Mouse (Mus musculus): ENCODE measurements at regions not wholly inside any gene's neighbourhood (a gene's known extent, or its start where the extent isn't known, plus 50 kb on each side); places are given as distances from the start of the nearest gene placed in this dataset.
"Not testable (repeated sequence)": the region's sequence is repeated elsewhere in the genome, so short reads cannot be mapped to it uniquely, and the experiment has no call there.

DNA sequence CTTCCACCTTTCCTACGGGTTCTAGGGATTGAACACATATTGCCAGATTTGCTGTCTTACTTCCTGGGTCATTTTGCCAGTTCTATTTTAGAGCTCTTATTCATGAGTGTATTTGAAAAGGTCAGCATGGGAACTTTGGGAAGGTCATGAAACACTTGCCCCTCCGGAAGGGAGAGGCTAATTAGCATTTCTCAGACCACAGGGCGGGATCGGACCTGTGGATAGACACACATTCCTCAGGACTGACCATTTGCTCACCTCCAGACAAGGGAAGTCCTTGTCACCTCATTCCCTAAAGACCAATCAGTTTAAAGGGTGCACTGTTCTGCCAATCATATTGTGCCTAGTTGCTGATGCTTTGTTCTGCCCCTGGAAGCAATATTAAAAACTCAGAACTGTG lies 146.1 kb upstream of the Arhgap18 start:
- H3K27me3 ChIP-seq; H3K9me3 ChIP-seq; ATAC-seq (ENCODE audit: insufficient number of reproducible peaks, insufficient read depth, low FRiP score, low TSS enrichment); H3K9ac ChIP-seq; H3K4me3 ChIP-seq; H3K4me1 ChIP-seq; H3K4me2 ChIP-seq (replicated peaks); H3K36me3 ChIP-seq; H3K27ac ChIP-seq: not testable (repeated sequence)
- 67% methylated on average over 4 of the region's 4 CpGs for WGBS

DNA sequence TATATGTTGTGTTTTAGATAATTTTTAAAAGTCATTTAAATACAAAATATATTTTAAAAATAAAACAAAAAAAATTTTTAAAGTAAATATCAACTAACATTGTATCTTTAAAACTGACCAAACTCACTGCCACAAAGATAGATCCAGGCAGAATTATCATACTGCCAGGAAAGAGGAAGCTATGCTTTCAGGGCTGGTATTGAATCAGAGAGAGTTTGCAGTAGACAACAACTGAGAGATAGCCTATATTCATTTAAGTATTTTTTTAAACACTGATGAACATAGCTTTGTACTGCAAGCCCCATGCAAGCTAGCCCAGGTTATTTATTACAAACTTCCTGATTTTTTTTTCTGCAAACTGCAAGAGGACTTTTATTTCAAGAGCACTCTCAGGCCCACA lies 142.0 kb upstream of the Arhgap18 start:
- Histone ChIP-seq H3K36me3 (no peaks in the 10 kb centered on the region), H3K4me3 (no peak overlapping the region), H3K4me2 (replicated peaks) (no peak overlapping the region), H3K4me1 (no peaks in the 10 kb centered on the region), H3K27ac (no peak overlapping the region), H3K27me3 (no peaks in the 10 kb centered on the region), H3K9ac (no peak overlapping the region), H3K9me3 (no peaks in the 10 kb centered on the region)
- no peak for ATAC-seq (ENCODE audit: insufficient number of reproducible peaks, insufficient read depth, low FRiP score, low TSS enrichment)

DNA sequence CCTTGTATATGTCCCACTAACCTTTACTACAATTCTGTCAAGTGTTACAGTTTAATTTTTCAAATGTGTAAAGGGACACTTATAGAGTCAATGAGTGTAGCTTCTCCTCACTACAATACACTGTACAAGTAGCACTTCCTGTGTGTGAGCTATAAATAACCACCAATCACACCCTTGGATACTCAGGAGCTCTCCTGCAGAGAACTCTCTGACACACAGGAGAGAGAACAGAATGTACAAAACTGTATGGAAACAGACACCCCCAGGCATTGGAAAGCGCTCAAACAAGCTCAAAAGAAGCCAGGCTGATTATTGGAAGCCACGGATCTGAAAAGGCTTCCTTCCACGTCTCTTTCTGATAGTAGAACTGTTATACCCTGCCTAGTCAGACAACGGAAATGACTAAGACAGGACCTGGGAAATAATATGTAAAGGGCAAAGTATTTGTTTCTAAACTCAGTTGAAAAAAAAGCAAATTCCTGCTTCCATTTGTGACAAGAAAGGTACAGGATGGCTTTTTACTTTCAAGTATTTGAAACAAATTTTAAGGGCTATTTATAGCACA lies 122.9 kb upstream of the Arhgap18 start:
- Histone ChIP-seq H3K27ac (no peak overlapping the region), H3K4me3 (no peak overlapping the region), H3K9ac (no peak overlapping the region), H3K27me3 (no peaks in the 10 kb centered on the region), H3K4me2 (replicated peaks) (no peak overlapping the region), H3K4me1 (no peaks in the 10 kb centered on the region), H3K36me3 (no peaks in the 10 kb centered on the region), H3K9me3 (no peaks in the 10 kb centered on the region)
- 61% methylated on average over 4 of the region's 4 CpGs for WGBS
- ATAC-seq (ENCODE audit: insufficient number of reproducible peaks, insufficient read depth, low FRiP score, low TSS enrichment), result no peak

DNA sequence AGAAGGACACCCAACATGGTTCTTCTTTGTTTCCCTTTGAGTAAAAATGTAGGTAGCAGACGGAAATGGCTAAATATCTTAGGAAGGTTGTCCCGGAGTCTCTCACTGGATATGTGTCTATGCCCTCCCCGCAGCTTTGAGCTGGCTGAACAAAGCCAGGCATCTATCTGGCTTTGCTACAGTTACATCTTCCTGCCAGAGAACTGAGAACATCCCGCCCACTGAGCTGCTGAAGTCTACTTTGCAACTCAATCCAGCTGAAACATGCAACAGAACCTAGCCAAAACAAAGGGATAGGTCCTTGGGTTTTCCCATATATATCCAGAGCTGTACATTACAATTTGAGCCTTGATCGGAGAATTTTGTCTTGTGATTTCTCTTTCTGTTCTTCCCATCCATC lies 121.0 kb upstream of the Arhgap18 start:
- Histone ChIP-seq H3K4me2 (replicated peaks) (no peak overlapping the region), H3K9ac (no peak overlapping the region), H3K4me1 (no peaks in the 10 kb centered on the region), H3K27ac (no peak overlapping the region), H3K9me3 (no peaks in the 10 kb centered on the region), H3K27me3 (no peaks in the 10 kb centered on the region), H3K36me3 (no peaks in the 10 kb centered on the region), H3K4me3 (no peak overlapping the region)
- ATAC-seq (ENCODE audit: insufficient number of reproducible peaks, insufficient read depth, low FRiP score, low TSS enrichment), result no peak
- 91% methylated on average over 5 of the region's 5 CpGs for WGBS

DNA sequence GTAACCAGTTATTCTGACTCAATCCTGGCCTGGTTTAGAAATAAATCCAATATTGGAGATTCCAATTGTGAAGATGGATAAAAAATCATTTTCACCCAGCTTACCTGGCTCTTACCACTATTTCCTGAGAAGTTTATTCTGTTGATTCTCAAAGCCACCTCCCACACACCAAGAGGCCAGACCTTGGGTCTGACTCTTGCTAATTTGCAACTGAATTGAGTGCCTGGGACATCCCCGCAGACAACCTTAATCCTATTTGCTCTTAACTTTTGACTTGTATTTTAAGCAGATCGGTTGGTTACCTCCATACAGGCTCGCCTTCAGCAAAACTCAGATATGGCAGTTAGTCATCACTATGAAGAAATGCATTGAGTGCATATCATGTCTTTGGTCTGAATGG lies 115.8 kb upstream of the Arhgap18 start:
- Histone ChIP-seq H3K36me3 (no peaks in the 10 kb centered on the region), H3K27ac (no peak overlapping the region), H3K9ac (no peak overlapping the region), H3K4me1 (no peaks in the 10 kb centered on the region), H3K4me3 (no peak overlapping the region), H3K4me2 (replicated peaks) (no peak overlapping the region), H3K9me3 (no peaks in the 10 kb centered on the region), H3K27me3 (no peaks in the 10 kb centered on the region)
- 42% methylated on average over 3 of the region's 3 CpGs for WGBS
- ATAC-seq (ENCODE audit: insufficient number of reproducible peaks, insufficient read depth, low FRiP score, low TSS enrichment), result no peak

DNA sequence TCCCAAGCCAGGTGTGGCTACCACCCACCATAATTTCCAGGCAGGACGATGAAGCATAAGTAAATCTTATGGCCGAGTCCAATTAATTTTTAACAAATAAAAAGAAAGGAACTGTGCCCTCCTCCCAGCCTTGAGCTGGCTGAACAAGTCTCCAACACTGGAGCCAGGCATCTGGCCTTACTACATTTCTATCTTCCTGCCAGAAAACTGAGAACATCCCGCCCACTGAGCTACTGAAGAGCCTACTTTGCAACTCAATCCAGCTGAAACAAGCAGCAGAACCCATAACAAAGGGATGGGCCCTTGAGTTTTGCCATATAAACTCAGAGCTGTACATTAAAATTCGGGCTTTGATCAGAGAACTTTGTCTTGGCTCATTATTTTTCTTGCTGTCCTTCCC lies 115.2 kb upstream of the Arhgap18 start:
- Histone ChIP-seq H3K9ac (no peak overlapping the region), H3K9me3 (no peaks in the 10 kb centered on the region), H3K27ac (no peak overlapping the region), H3K4me1 (no peaks in the 10 kb centered on the region), H3K27me3 (no peaks in the 10 kb centered on the region), H3K4me3 (no peak overlapping the region), H3K36me3 (no peaks in the 10 kb centered on the region), H3K4me2 (replicated peaks) (no peak overlapping the region)
- WGBS, result 55% methylated on average over 4 of the region's 4 CpGs
- ATAC-seq (ENCODE audit: insufficient number of reproducible peaks, insufficient read depth, low FRiP score, low TSS enrichment), result no peak

DNA sequence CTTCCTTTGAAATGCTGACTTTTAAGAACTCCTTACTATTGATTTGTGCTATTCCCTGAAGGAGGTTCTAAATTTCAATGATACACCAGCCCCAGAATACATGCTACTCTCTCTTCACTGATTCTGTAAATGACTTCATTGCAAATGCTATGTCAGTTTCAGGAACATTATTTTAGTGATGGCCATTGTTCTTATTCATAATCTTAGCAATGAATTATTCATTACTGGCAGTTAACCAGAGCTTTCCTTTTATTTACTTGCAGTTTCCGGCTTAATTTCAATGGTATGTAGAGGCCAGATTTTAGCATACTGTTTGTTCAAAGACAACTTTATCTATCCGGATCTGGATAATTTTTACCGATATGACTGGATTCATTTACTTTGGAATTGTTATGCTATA lies 114.1 kb upstream of the Arhgap18 start:
- H3K27me3 ChIP-seq, result no peaks in the 10 kb centered on the region
- no peak for ATAC-seq (ENCODE audit: insufficient number of reproducible peaks, insufficient read depth, low FRiP score, low TSS enrichment)
- no peak overlapping the region for H3K27ac ChIP-seq
- no peak overlapping the region for H3K9ac ChIP-seq
- no peaks in the 10 kb centered on the region for H3K4me1 ChIP-seq
- no peaks in the 10 kb centered on the region for H3K36me3 ChIP-seq
- no peak overlapping the region for H3K4me3 ChIP-seq
- H3K4me2 ChIP-seq (replicated peaks), result no peak overlapping the region
- no peaks in the 10 kb centered on the region for H3K9me3 ChIP-seq
- WGBS, result 93% methylated on average over 3 of the region's 3 CpGs

DNA sequence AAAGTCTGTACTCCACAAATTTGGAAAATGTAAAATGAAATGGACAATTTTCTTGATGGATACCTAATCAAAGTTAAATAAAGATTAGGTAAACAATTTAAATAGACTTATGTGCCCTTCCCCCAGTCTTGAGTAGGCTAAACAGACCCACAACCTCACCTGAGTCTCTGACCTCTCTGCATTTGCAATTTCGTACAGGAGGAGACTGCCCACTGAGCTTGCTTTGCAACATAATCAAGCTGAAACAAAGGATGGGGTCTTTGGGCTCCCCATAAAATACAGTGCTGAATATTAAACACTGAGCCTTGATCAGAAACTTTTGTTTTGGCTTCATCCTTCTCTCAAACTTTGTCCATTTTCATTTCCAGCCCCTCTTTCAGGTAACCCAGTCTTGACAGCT lies 100.1 kb upstream of the Arhgap18 start:
- ATAC-seq (ENCODE audit: insufficient number of reproducible peaks, insufficient read depth, low FRiP score, low TSS enrichment), result no peak
- H3K27me3 ChIP-seq, result no peaks in the 10 kb centered on the region
- H3K27ac ChIP-seq, result no peak overlapping the region
- H3K9ac ChIP-seq, result no peak overlapping the region
- H3K4me1 ChIP-seq, result no peaks in the 10 kb centered on the region
- 64% methylated on average over 1 of the region's 1 CpGs for WGBS
- no peak overlapping the region for H3K4me2 ChIP-seq (replicated peaks)
- H3K9me3 ChIP-seq, result no peaks in the 10 kb centered on the region
- H3K4me3 ChIP-seq, result no peak overlapping the region
- no peaks in the 10 kb centered on the region for H3K36me3 ChIP-seq

DNA sequence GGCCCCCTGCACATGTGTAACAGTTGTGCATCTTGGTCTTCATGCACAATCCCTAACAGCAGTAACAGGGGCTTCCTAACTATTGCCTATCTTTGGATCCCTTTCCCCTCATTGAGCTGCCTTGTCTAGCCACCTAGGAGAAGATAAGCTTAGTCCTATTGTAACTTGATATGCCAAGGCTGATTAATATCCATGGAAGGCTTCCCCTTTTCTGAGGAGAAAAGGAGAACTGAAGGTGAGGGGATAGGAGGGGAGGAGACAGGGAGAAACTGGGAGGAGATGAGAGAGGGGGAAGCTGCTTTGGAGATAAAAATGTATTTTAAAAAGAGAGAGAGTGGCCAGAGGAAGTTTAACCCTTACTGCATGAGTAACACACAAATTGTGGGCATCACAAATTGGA lies 89.0 kb upstream of the Arhgap18 start:
- Histone ChIP-seq H3K4me1 (no peaks in the 10 kb centered on the region), H3K27me3 (no peaks in the 10 kb centered on the region), H3K4me2 (replicated peaks) (no peak overlapping the region), H3K4me3 (no peak overlapping the region), H3K9me3 (no peaks in the 10 kb centered on the region), H3K9ac (no peak overlapping the region), H3K27ac (no peak overlapping the region), H3K36me3 (no peaks in the 10 kb centered on the region)
- no peak for ATAC-seq (ENCODE audit: insufficient number of reproducible peaks, insufficient read depth, low FRiP score, low TSS enrichment)

DNA sequence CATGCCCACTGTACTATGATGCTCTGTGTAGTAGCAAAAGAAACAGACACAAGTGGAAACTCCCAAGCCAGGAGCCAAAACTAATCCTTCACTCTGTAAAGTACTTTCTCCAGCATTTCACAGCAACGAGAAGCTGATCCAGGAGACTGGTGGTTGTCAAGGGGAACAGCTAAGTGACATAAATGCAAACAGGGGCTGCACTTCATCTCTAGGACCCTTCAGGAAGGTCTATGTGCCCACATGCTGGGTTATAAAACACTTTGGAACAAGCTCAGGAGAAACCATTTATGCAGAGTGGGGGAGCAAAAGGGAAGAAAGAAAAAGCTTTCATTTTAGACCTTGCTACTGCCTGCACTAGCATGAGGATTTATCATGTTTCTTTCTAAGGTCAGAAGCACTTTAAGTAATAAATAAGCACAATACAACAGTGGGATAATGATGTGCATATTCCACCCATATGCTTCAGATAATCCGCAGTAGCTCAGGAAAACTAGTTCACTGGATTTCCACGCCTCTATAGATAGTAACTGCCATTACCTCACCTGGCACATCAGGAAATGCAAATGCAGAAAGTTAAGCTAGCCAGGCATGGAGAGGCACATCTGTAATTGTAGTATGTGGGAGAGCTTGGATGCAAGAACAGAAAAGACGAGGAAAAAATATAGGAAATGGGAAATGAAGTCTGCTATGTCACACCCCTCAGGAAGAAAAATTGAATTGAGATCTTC lies 73.6 kb upstream of the Arhgap18 start:
- no peaks in the 10 kb centered on the region for H3K4me1 ChIP-seq
- H3K4me3 ChIP-seq, result no peak overlapping the region
- no peak overlapping the region for H3K4me2 ChIP-seq (replicated peaks)
- 65% methylated on average over 4 of the region's 4 CpGs for WGBS
- H3K9me3 ChIP-seq, result no peaks in the 10 kb centered on the region
- H3K36me3 ChIP-seq, result no peaks in the 10 kb centered on the region
- H3K27ac ChIP-seq, result no peak overlapping the region
- no peak for ATAC-seq (ENCODE audit: insufficient number of reproducible peaks, insufficient read depth, low FRiP score, low TSS enrichment)
- H3K27me3 ChIP-seq, result no peaks in the 10 kb centered on the region
- H3K9ac ChIP-seq, result no peak overlapping the region

DNA sequence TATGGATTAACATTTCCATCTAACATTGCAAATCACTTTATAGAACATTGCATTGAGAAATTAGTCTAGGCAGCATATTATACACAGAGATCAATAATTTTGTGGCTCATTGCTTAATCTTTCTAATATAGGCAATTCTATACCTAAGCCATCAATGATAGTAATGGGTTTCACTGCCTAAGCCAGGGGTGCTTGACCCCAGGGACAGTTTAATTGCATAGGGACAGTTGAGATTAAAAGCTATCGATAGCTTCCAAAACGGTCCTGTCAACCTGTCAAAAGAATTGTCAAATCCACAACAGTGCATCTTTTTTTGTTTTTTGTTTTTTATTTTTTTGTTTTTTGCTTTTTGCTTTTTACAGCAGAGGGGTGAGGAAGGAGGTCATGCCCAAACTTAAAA lies 58.5 kb upstream of the Arhgap18 start:
- no peak overlapping the region for H3K4me3 ChIP-seq
- no peak overlapping the region for H3K27ac ChIP-seq
- ATAC-seq (ENCODE audit: insufficient number of reproducible peaks, insufficient read depth, low FRiP score, low TSS enrichment), result no peak
- WGBS, result 61% methylated on average over 2 of the region's 2 CpGs
- peak overlapping the region; percentile 89 for H3K4me2 ChIP-seq (replicated peaks)
- H3K9ac ChIP-seq, result no peak overlapping the region
- H3K9me3 ChIP-seq, result no peaks in the 10 kb centered on the region
- H3K4me1 ChIP-seq, result 0 out of 2 replicates have a peak, but pooled peaks cover 3% of the 10 kb centered on the region
- H3K36me3 ChIP-seq, result no peaks in the 10 kb centered on the region
- H3K27me3 ChIP-seq, result peaks cover 5% of the 10 kb centered on the region; the same call in 1 of the 2 replicates

DNA sequence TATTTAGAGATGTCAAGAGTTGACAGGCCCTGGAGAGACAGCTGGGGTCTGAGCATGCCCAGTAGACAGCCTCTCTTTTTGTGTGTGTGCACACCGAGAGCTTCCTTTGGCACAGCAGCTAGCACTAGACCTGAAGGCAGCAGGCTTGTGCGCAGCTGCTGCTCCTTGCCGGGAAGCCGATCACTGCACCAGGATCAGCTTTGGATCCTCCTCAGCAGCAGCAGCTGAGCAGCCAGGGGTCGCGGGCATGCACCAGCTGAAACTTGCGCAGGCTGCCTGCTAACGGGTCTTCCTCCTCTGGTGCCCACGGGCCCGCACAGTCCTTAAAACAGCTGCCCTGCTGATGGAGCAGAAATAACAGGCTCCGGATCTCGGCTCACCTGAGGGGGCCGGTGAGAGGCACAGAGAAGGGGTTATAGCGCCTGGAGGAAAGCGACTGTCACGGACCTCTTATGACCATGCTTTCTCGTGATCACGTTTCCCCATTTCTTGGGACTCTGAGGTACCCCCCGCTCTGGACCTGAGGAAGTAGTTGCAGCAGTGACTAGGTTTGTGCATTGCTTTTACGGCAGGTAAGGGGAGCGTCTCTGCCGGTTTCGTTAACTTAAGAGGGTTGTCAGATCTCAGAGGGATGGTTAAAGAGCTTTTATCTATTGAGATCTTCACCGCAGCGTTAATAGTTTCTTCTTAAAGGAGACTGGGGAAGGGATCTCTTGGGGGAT lies 57.8 kb upstream of the Arhgap18 start:
- Histone ChIP-seq H3K4me2 (replicated peaks) (peak overlapping the region; percentile 89), H3K9me3 (no peaks in the 10 kb centered on the region), H3K4me3 (peak overlapping the region; percentile 45), H3K9ac (peak overlapping the region; percentile 44), H3K27me3 (peaks cover 5% of the 10 kb centered on the region; the same call in 1 of the 2 replicates), H3K27ac (no peak overlapping the region), H3K36me3 (no peaks in the 10 kb centered on the region), H3K4me1 (0 out of 2 replicates have a peak, but pooled peaks cover 3% of the 10 kb centered on the region)
- ATAC-seq (ENCODE audit: insufficient number of reproducible peaks, insufficient read depth, low FRiP score, low TSS enrichment), result peak; percentile 83; the same call in 1 of the 2 replicates
- 2% methylated on average over 25 of the region's 25 CpGs for WGBS
